Mouse (Mus musculus) megakaryocyte, embryonic 14.5 days (primary cell): ENCODE results near the gene Lrrc42. TPM values are rescaled to one million over a fixed set of nuclear protein-coding genes. Genes with fewer than 3 reads are reported as not detected.

ENCODE experiments used
- H3K27me3 ChIP-seq: replicated peaks from 2 replicates; pipeline ENCODE3; 2012; ENCODE audit warnings: inconsistent platforms
- H3K36me3 ChIP-seq: replicated peaks from 2 replicates; pipeline ENCODE3; 2012; ENCODE audit warnings: low read length, inconsistent platforms, mixed read lengths
- H3K4me1 ChIP-seq: 2 replicates; pipeline ENCODE4 v1.6.1; 2012; ENCODE audit warnings: inconsistent platforms
- H3K4me3 ChIP-seq: replicated peaks from 2 replicates; pipeline ENCODE3; 2012; ENCODE audit warnings: moderate library complexity, mild to moderate bottlenecking, inconsistent platforms
- H3K9me3 ChIP-seq: 2 replicates; pipeline ENCODE4 v1.6.1; 2012; ENCODE audit warnings: inconsistent platforms
- FLI1 ChIP-seq: IDR thresholded peaks from 2 replicates; pipeline ENCODE4 v1.6.1; 2012; ENCODE audit warnings: low read length, inconsistent platforms, mixed read lengths
- GATA1 ChIP-seq: IDR thresholded peaks from 3 replicates; pipeline ENCODE4 v1.6.1; 2012; ENCODE audit warnings: mixed read lengths, low read length, inconsistent platforms, borderline replicate concordance
- polyA plus RNA-seq: library from polyadenylated mRNA; stranded (reverse); fragments of >175 nt; gene quantifications from 2 replicates; pipeline ENCODE4 v1.2.3, GENCODE M21; 2012; ENCODE audit warnings: low replicate concordance; ENCODE audit not compliant: insufficient read depth

Gene Lrrc42
- polyA plus RNA-seq, 1 experiment: 9.1 TPM

DNA sequence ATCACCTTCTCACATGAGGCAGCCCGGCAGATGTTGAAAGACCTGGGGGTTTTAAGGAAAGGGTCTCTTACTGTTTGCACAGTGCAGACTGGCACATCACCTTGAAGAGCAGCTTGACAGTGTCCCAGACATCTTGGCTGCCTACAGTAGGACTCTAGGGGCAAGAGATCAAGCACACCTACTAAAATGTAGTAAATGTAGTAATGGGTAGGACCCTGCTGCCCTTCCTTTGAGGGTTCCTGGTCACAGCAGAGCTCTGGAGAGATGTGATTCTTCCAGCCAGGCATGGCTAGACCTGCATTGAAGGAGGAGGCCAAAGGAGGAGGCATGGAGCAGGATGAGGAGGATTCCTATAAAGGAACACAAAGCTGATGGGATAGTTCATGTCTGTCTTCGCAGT lies 46.3 kb downstream of the Lrrc42 start:
- H3K27me3 ChIP-seq: no peaks in the 10 kb centered on the region
- H3K4me3 ChIP-seq: no peak overlapping the region
- H3K9me3 ChIP-seq: no peaks in the 10 kb centered on the region
- peaks cover 35% of the 10 kb centered on the region for H3K4me1 ChIP-seq
- H3K36me3 ChIP-seq: peaks cover 81% of the 10 kb centered on the region
- TF ChIP-seq GATA1: no peak
- no peak for TF ChIP-seq FLI1

DNA sequence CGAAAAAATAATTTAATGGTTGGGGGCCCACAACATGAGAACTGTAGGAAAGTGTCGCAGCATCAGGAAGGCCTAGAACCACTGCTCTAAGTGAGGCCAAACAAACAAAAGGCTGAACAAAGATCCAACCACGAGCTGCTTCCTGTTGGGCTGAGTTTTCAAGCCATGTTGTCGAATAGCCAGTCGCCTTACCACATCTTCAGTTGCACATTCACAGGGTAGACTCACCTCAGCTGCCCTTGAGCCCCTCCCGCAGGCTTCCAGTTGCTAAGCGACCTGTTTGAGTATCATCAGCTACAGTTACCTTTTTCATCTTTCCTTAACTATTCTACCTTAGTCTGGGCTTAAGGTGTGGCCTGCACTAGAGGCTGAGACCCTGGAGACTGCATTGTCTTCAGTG lies 50.3 kb downstream of the Lrrc42 start:
- Histone ChIP-seq H3K4me1 (peaks cover 18% of the 10 kb centered on the region), H3K4me3 (no peak overlapping the region), H3K36me3 (peaks cover 99% of the 10 kb centered on the region), H3K9me3 (no peaks in the 10 kb centered on the region), H3K27me3 (no peaks in the 10 kb centered on the region)
- TF ChIP-seq FLI1 (no peak), GATA1 (no peak)

- H3K36me3 ChIP-seq: peaks cover 99% of the 10 kb centered on the region
- H3K4me3 ChIP-seq: no peak overlapping the region
- no peaks in the 10 kb centered on the region for H3K27me3 ChIP-seq
- TF ChIP-seq GATA1 (no peak), FLI1 (no peak)
- H3K9me3 ChIP-seq: no peaks in the 10 kb centered on the region
- H3K4me1 ChIP-seq: peaks cover 18% of the 10 kb centered on the region
Measured at GRCm38 (mm10) chr4:107201779-107202178, 51.6 kb downstream of the Lrrc42 start.

- no peak for TF ChIP-seq GATA1
- no peak for TF ChIP-seq FLI1
- peaks cover 20% of the 10 kb centered on the region for H3K4me1 ChIP-seq
- peaks cover 97% of the 10 kb centered on the region for H3K36me3 ChIP-seq
- no peak overlapping the region for H3K4me3 ChIP-seq
- no peaks in the 10 kb centered on the region for H3K27me3 ChIP-seq
- H3K9me3 ChIP-seq: no peaks in the 10 kb centered on the region
Measured at GRCm38 (mm10) chr4:107198072-107198471, 55.3 kb downstream of the Lrrc42 start.

DNA sequence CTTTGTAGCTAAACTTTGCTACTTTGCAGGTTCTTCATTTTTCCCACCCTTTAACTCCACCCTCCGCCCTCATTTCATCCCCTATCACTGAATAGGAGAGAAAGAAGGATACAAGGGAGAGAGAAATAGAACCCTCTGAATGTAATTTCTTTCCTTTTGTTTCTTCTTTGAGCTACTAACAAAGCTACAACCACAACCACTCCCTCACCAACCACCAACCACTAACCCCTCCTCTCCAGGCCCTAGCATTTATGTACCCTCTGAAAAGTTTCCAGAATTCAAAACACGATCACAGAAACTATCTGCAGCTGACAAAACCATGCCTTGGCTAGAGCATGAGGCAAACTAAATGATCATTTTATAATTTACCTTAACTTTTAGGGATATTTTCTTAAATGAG lies 56.9 kb downstream of the Lrrc42 start:
- H3K4me3 ChIP-seq: no peak overlapping the region
- H3K9me3 ChIP-seq: no peaks in the 10 kb centered on the region
- peaks cover 97% of the 10 kb centered on the region for H3K36me3 ChIP-seq
- H3K4me1 ChIP-seq: 0 out of 2 replicates have a peak, but pooled peaks cover 7% of the 10 kb centered on the region
- TF ChIP-seq FLI1: no peak
- TF ChIP-seq GATA1: no peak
- no peaks in the 10 kb centered on the region for H3K27me3 ChIP-seq

DNA sequence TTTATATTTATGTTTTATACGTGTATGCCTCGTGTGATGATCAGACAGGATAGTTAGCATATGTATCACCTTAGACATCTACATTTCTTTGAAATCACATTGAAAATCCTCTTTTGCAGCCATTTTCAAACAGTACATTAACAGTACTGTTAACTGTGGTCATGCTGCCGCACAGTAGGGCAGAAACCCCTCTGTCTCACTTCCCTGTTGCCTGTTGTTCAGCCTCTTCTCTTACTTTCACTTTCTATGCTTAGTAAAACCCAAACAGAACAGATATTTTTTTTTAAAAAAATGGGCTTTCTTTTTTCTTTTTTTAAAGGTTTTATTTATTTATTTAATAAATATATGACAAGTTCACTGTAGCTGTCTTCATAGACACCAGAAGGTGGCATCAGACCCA lies 59.5 kb downstream of the Lrrc42 start:
- Histone ChIP-seq H3K4me1 (0 out of 2 replicates have a peak, but pooled peaks cover 4% of the 10 kb centered on the region), H3K9me3 (no peaks in the 10 kb centered on the region), H3K27me3 (no peaks in the 10 kb centered on the region), H3K4me3 (no peak overlapping the region), H3K36me3 (peaks cover 97% of the 10 kb centered on the region)
- no peak for TF ChIP-seq GATA1
- no peak for TF ChIP-seq FLI1

GRCm38 (mm10) chr4:107185703-107186102 lies 67.6 kb downstream of the Lrrc42 start:
- H3K9me3 ChIP-seq: no peaks in the 10 kb centered on the region
- no peak for TF ChIP-seq GATA1
- no peak for TF ChIP-seq FLI1
- H3K4me1 ChIP-seq: peaks cover 42% of the 10 kb centered on the region
- no peak overlapping the region for H3K4me3 ChIP-seq
- no peaks in the 10 kb centered on the region for H3K27me3 ChIP-seq
- peaks cover 64% of the 10 kb centered on the region for H3K36me3 ChIP-seq

Other genes starting within 250 kb of the Lrrc42 start
- 17.7 and 23.7 TPM in 2 replicates for gene Mrpl37, start 186.7 kb downstream of the Lrrc42 start, polyA plus RNA-seq
- gene Cyb5rl, start 186.5 kb downstream of the Lrrc42 start, polyA plus RNA-seq: 1.4 and 2.3 TPM in 2 replicates
- not detected in 2 replicates for gene Cdcp2, start 156.6 kb downstream of the Lrrc42 start, polyA plus RNA-seq
- gene Tmem59, start 75.1 kb downstream of the Lrrc42 start, polyA plus RNA-seq: 147 and 205 TPM in 2 replicates
- gene Tceanc2, start 74.4 kb downstream of the Lrrc42 start, polyA plus RNA-seq: 31.3 and 34.2 TPM in 2 replicates
- 0.17 and 1.7 TPM in 2 replicates for gene Ldlrad1, start 44.4 kb downstream of the Lrrc42 start, polyA plus RNA-seq
- gene Hspb11, start 61 bp upstream of the Lrrc42 start, polyA plus RNA-seq: 5.7 and 19.6 TPM in 2 replicates
- not detected in 2 replicates for gene Dio1, start 53.6 kb upstream of the Lrrc42 start, polyA plus RNA-seq
- gene Yipf1, start 60.8 kb upstream of the Lrrc42 start, polyA plus RNA-seq: 3.1 and 16.3 TPM in 2 replicates
- gene Ndc1, start 114.3 kb upstream of the Lrrc42 start, polyA plus RNA-seq: 0.50 and 3.0 TPM in 2 replicates
- 0.68 and 1.8 TPM in 2 replicates for gene Glis1, start 181.1 kb upstream of the Lrrc42 start, polyA plus RNA-seq